Mouse (Mus musculus): ENCODE data around the gene Myh2.

Myh2 gene

GRCm38 (mm10) chr11:67151651-67152630 is 18.9 kb upstream of the Myh2 start:
- no peak for DNase-seq (ENCODE audit: low spot score in 2 of 2)

GRCm38 (mm10) chr11:67153123-67153522 is 17.7 kb upstream of the Myh2 start:
- peak in 1 of 2 experiments; percentile 31 for DNase-seq (ENCODE audit: low spot score in 2 of 2)

GRCm38 (mm10) chr11:67153843-67154242 is 17.0 kb upstream of the Myh2 start:
- DNase-seq (ENCODE audit: low spot score in 2 of 2), result no peak

GRCm38 (mm10) chr11:67155650-67156049 is 15.2 kb upstream of the Myh2 start:
- no peak for DNase-seq (ENCODE audit: low spot score in 2 of 2)

GRCm38 (mm10) chr11:67160131-67160530 is 10.7 kb upstream of the Myh2 start:
- DNase-seq (ENCODE audit: low spot score in 2 of 2), result no peak

- DNase-seq (ENCODE audit: low spot score in 2 of 2), result no peak
Measured at GRCm38 (mm10) chr11:67163701-67164100, 7.1 kb upstream of the Myh2 start.

- no peak for DNase-seq (ENCODE audit: low spot score in 2 of 2)
Measured at GRCm38 (mm10) chr11:67164851-67165250, 6.0 kb upstream of the Myh2 start.

- no peak for DNase-seq (ENCODE audit: low spot score in 2 of 2)
Measured at GRCm38 (mm10) chr11:67169301-67169700, 1.5 kb upstream of the Myh2 start.

GRCm38 (mm10) chr11:67172439-67172838 is 1.6 kb downstream of the Myh2 start:
- no peak for DNase-seq (ENCODE audit: low spot score in 2 of 2)

- no peak for DNase-seq (ENCODE audit: low spot score in 2 of 2)
Measured at GRCm38 (mm10) chr11:67176376-67176775, 5.5 kb downstream of the Myh2 start.

- DNase-seq (ENCODE audit: low spot score in 2 of 2), result no peak
Measured at GRCm38 (mm10) chr11:67190316-67190715, 19.5 kb downstream of the Myh2 start.

GRCm38 (mm10) chr11:67190814-67191213 is 20.0 kb downstream of the Myh2 start:
- DNase-seq (ENCODE audit: low spot score in 2 of 2), result no peak

GRCm38 (mm10) chr11:67191496-67191895 is 20.7 kb downstream of the Myh2 start:
- DNase-seq (ENCODE audit: low spot score in 2 of 2), result no peak

GRCm38 (mm10) chr11:67199321-67199720 is 28.5 kb downstream of the Myh2 start:
- no peak for DNase-seq (ENCODE audit: low spot score in 2 of 2)

- DNase-seq (ENCODE audit: low spot score in 2 of 2), result no peak
Measured at GRCm38 (mm10) chr11:67199752-67200151, 28.9 kb downstream of the Myh2 start, which contains the start of gene Myh1. Gene Myh1 (plus strand): TSS chr11:67200052.

GRCm38 (mm10) chr11:67204766-67205165 is 33.9 kb downstream of the Myh2 start:
- peak in 1 of 2 experiments; percentile 4 for DNase-seq (ENCODE audit: low spot score in 2 of 2)

- no peak for DNase-seq (ENCODE audit: low spot score in 2 of 2)
Measured at GRCm38 (mm10) chr11:67221803-67222202, 51.0 kb downstream of the Myh2 start.

GRCm38 (mm10) chr11:67224466-67224865 is 53.6 kb downstream of the Myh2 start:
- DNase-seq (ENCODE audit: low spot score in 2 of 2), result no peak

- DNase-seq (ENCODE audit: low spot score in 2 of 2), result no peak
Measured at GRCm38 (mm10) chr11:67228731-67229130, 57.9 kb downstream of the Myh2 start.

- DNase-seq (ENCODE audit: low spot score in 2 of 2), result no peak
Measured at GRCm38 (mm10) chr11:67229166-67229565, 58.3 kb downstream of the Myh2 start.

- DNase-seq (ENCODE audit: low spot score in 2 of 2), result no peak
Measured at GRCm38 (mm10) chr11:67229946-67230345, 59.1 kb downstream of the Myh2 start.

GRCm38 (mm10) chr11:67235639-67236358 is 65.0 kb downstream of the Myh2 start:
- peak in 1 of 2 experiments; percentile 41 for DNase-seq (ENCODE audit: low spot score in 2 of 2)

GRCm38 (mm10) chr11:67236799-67237198 is 66.0 kb downstream of the Myh2 start:
- DNase-seq (ENCODE audit: low spot score in 2 of 2), result no peak

Data from cerebellum, postnatal 4 days (tissue).